Mouse (Mus musculus): ENCODE measurements around the gene Podxl.

GRCm38 (mm10) chr6:31495122-31495731, 68.6 kb downstream of the Podxl start:
- TF ChIP-seq CTCF (IDR thresholded peaks at IDR 0.05; ENCODE audit: low read depth, low read length) (no peak), POLR2A (IDR thresholded peaks at IDR 0.05; ENCODE audit: insufficient read depth, low read length) (no peak), EP300 (IDR thresholded peaks at IDR 0.05; ENCODE audit: insufficient read depth, low read depth, low read length) (no peak)

Data from ES-Bruce4 (cell line).